Mouse (Mus musculus) small intestine, adult 2 months (tissue): ENCODE results near the gene Taar3.

Experiments
- CTCF ChIP-seq: fragments of 200-500 bp; IDR thresholded peaks from 2 replicates; pipeline ENCODE4 v1.5.1; 2012; ENCODE audit warnings: low read depth, mild to moderate bottlenecking, control low read depth, inconsistent platforms, low read length, moderate library complexity, mixed read lengths; ENCODE audit not compliant: insufficient replicate concordance, insufficient read length; ENCODE audit errors: extremely low read depth
- POLR2A ChIP-seq: fragments of 200-500 bp; IDR thresholded peaks from 2 replicates; pipeline ENCODE4 v1.6.1; 2012; ENCODE audit warnings: low read depth, mild to moderate bottlenecking, control low read depth, inconsistent platforms, low read length, moderate library complexity

DNA sequence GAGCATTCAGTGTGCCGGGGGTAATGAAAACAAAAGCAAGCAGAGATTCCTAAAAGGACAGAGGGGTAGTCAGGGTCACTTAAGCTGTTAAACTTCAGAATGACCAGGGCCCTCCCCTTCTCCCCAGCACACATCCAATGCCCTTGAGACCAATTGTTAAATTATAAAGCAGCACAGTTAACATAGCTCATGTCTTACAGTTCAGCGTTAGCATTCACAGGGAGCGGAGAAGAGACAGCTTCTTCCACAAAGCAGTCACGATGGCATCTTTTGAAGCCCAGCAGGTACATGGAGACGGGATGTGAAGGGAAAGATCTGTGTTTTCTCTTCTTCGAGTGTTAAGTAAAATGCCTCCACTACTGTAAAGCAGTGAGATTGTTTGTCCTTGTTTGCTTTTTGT is 11.0 kb upstream of the Taar3 start, which contains the start of gene Taar2:
- TF ChIP-seq CTCF: no peak
- TF ChIP-seq POLR2A: no peak
